35 mouse cellular contexts compared by ENCODE assay signal in the genomic region with DNA sequence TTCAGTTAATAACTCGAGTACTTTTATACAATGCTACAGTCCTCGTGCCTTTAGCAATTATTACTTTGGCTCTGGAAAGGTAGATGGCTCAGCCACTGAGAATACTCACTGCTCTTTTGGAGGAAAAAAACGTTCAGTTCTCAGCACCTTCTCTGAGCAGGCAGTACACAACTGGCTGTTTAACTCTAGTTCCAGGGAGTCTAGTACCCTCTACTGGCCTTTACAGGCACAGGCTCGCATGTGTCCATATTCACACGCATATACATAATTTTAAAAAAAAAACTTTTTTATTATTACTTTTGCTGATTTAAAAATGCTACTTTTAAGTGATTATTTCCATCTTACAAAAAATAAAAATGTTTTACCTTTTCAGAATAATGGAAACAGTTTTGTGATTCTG. TPM values are rescaled to one million over a fixed set of nuclear protein-coding genes. Genes with fewer than 3 reads are reported as not detected.
A peak's percentile ranks its signal among the peaks of the same experiment; 100 is the strongest.
DNase-seq lines count a peak whose midpoint lies in the region; ATAC-seq and TF ChIP-seq lines count a peak whose summit lies in the region.
"Had no signal": no experiment of that assay in that cellular context is flagged by ENCODE, and none has a peak within 500 bp of the region (broad histone marks: within the 10 kb centered on the region; RNA-seq: fewer than 3 reads in every experiment).

No protein-coding gene starts in this region.

- no peak for ATAC-seq in intestine, postnatal 0 days
- no peak for ATAC-seq in intestine, embryonic 15.5 days
- ATAC-seq in forebrain, postnatal 0 days = no peak
- no peak for ATAC-seq in erythroid progenitor cell, adult 5-6 weeks (replicated peaks; ENCODE audit: low FRiP score, poor library complexity, severe bottlenecking)
- ATAC-seq: forebrain, embryonic 13.5 days; forebrain, embryonic 16.5 days had no signal

- no peak overlapping the region for H3K27ac ChIP-seq in intestine, postnatal 0 days (ENCODE audit: low read depth, low read length)
- H3K27ac ChIP-seq in intestine, embryonic 15.5 days = no peak overlapping the region
- H3K27ac ChIP-seq in MEL (ENCODE audit: control insufficient read depth, low read depth, low read length) = no peak overlapping the region
- H3K27ac ChIP-seq in forebrain, postnatal 0 days (ENCODE audit: low read depth, low read length) = no peak overlapping the region
- H3K27ac ChIP-seq: embryonic facial prominence, embryonic 13.5 days; forebrain, embryonic 10.5 days; forebrain, embryonic 13.5 days; heart, adult 2 months; heart, embryonic 10.5 days; heart, embryonic 13.5 days; hindbrain, embryonic 12.5 days; hindbrain, embryonic 15.5 days had no signal

- TF ChIP-seq EP300 in MEL (IDR thresholded peaks at IDR 0.05; ENCODE audit: low read depth in 1 of 2, low read length in 2 of 2) = no peak

- no peaks in the 10 kb centered on the region for H3K79me2 ChIP-seq in MEL (ENCODE audit: control insufficient read depth, insufficient read depth, low read length, poor library complexity)

- H3K4me1 ChIP-seq in intestine, postnatal 0 days (replicated peaks; ENCODE audit: control insufficient read depth, insufficient read depth, low read length) = no peaks in the 10 kb centered on the region
- no peaks in the 10 kb centered on the region for H3K4me1 ChIP-seq in intestine, embryonic 15.5 days (replicated peaks)
- H3K4me1 ChIP-seq in MEL (ENCODE audit: control insufficient read depth in 1 of 2, insufficient read depth in 2 of 2, low read length in 2 of 2) = no peaks in the 10 kb centered on the region
- no peaks in the 10 kb centered on the region for H3K4me1 ChIP-seq in forebrain, postnatal 0 days (ENCODE audit: insufficient read depth)
- H3K4me1 ChIP-seq: embryonic facial prominence, embryonic 13.5 days; hindbrain, embryonic 12.5 days had no signal

- no peak overlapping the region for H3K4me3 ChIP-seq in intestine, postnatal 0 days (ENCODE audit: low read depth, low read length)
- no peak overlapping the region for H3K4me3 ChIP-seq in intestine, embryonic 15.5 days (replicated peaks)
- no peak overlapping the region for H3K4me3 ChIP-seq in MEL (ENCODE audit: control insufficient read depth in 1 of 2, insufficient read depth in 1 of 2, low read depth in 2 of 2, low read length in 2 of 2)
- H3K4me3 ChIP-seq in forebrain, postnatal 0 days (ENCODE audit: low read depth, low read length) = no peak overlapping the region
- H3K4me3 ChIP-seq: embryonic facial prominence, embryonic 13.5 days; erythroblast, embryonic 14.5 days; forebrain, embryonic 10.5 days; forebrain, embryonic 13.5 days; heart, adult 2 months; heart, embryonic 10.5 days; heart, embryonic 13.5 days; hindbrain, embryonic 12.5 days; hindbrain, embryonic 15.5 days had no signal

- TF ChIP-seq POLR2A in MEL (IDR thresholded peaks at IDR 0.05; ENCODE audit: control insufficient read depth in 1 of 2, insufficient read depth in 1 of 2, low read depth in 1 of 2, low read length in 2 of 2, poor library complexity in 1 of 2) = no peak

- WGBS in intestine, postnatal 0 days = 78% methylated on average over 5 of the region's 5 CpGs
- 81% methylated on average over 5 of the region's 5 CpGs for WGBS in intestine, embryonic 15.5 days
- 80% methylated on average over 5 of the region's 5 CpGs for WGBS in forebrain, postnatal 0 days

- H3K9me3 ChIP-seq in intestine, postnatal 0 days (ENCODE audit: control insufficient read depth) = no peaks in the 10 kb centered on the region
- H3K9me3 ChIP-seq in intestine, embryonic 15.5 days = no peaks in the 10 kb centered on the region
- no peaks in the 10 kb centered on the region for H3K9me3 ChIP-seq in MEL (replicated peaks; ENCODE audit: insufficient read depth, low read length)
- H3K9me3 ChIP-seq in forebrain, postnatal 0 days (ENCODE audit: low read length) = no peaks in the 10 kb centered on the region
- H3K9me3 ChIP-seq: embryonic facial prominence, embryonic 13.5 days; forebrain, embryonic 10.5 days; forebrain, embryonic 13.5 days; heart, embryonic 10.5 days; heart, embryonic 13.5 days; hindbrain, embryonic 12.5 days; hindbrain, embryonic 15.5 days had no signal

- H3K36me3 ChIP-seq in intestine, postnatal 0 days (ENCODE audit: control insufficient read depth, insufficient read depth) = no peaks in the 10 kb centered on the region
- H3K36me3 ChIP-seq in intestine, embryonic 15.5 days = no peaks in the 10 kb centered on the region
- no peaks in the 10 kb centered on the region for H3K36me3 ChIP-seq in MEL (ENCODE audit: control insufficient read depth in 1 of 2, insufficient read depth in 2 of 2, low read length in 2 of 2)
- H3K36me3 ChIP-seq in forebrain, postnatal 0 days (ENCODE audit: insufficient read depth) = no peaks in the 10 kb centered on the region
- H3K36me3 ChIP-seq: embryonic facial prominence, embryonic 13.5 days; forebrain, embryonic 10.5 days; heart, embryonic 10.5 days; heart, embryonic 13.5 days; hindbrain, embryonic 12.5 days; hindbrain, embryonic 15.5 days had no signal

- 0 out of 2 replicates have a peak, but pooled peaks have one; percentile 2 for TF ChIP-seq CTCF in intestine, postnatal 0 days (IDR thresholded peaks at IDR 0.05; ENCODE audit: low read depth)
- TF ChIP-seq CTCF in MEL (IDR thresholded peaks at IDR 0.05 in 2 of 3, conservative IDR thresholded peaks at IDR 0.05 in 1 of 3; ENCODE audit: control insufficient read depth in 1 of 3, insufficient read depth in 1 of 3, low read depth in 2 of 3, low read length in 3 of 3, poor library complexity in 1 of 3, severe bottlenecking in 1 of 3) = no peak
- TF ChIP-seq CTCF in forebrain, postnatal 0 days (IDR thresholded peaks at IDR 0.05; ENCODE audit: low read depth) = no peak

- no peak overlapping the region for H3K4me2 ChIP-seq in intestine, postnatal 0 days (replicated peaks; ENCODE audit: low read depth)
- H3K4me2 ChIP-seq in intestine, embryonic 15.5 days (replicated peaks) = no peak overlapping the region
- no peak overlapping the region for H3K4me2 ChIP-seq in forebrain, postnatal 0 days (ENCODE audit: low read depth)
- H3K4me2 ChIP-seq: embryonic facial prominence, embryonic 13.5 days; forebrain, embryonic 13.5 days; heart, embryonic 13.5 days; hindbrain, embryonic 12.5 days; hindbrain, embryonic 15.5 days had no signal

- no peaks in the 10 kb centered on the region for H3K27me3 ChIP-seq in intestine, postnatal 0 days (replicated peaks; ENCODE audit: control insufficient read depth, insufficient read depth, low read length)
- no peaks in the 10 kb centered on the region for H3K27me3 ChIP-seq in intestine, embryonic 15.5 days (replicated peaks)
- H3K27me3 ChIP-seq in MEL (ENCODE audit: control insufficient read depth in 1 of 2, insufficient read depth in 2 of 2, low read length in 2 of 2) = no peaks in the 10 kb centered on the region
- no peaks in the 10 kb centered on the region for H3K27me3 ChIP-seq in forebrain, postnatal 0 days (ENCODE audit: insufficient read depth, low read length)
- H3K27me3 ChIP-seq: embryonic facial prominence, embryonic 13.5 days; forebrain, embryonic 13.5 days; heart, embryonic 13.5 days; hindbrain, embryonic 12.5 days; hindbrain, embryonic 15.5 days had no signal

- no peak overlapping the region for H3K9ac ChIP-seq in intestine, postnatal 0 days (ENCODE audit: low read depth, low read length)
- H3K9ac ChIP-seq in intestine, embryonic 15.5 days = no peak overlapping the region
- H3K9ac ChIP-seq in MEL (ENCODE audit: control insufficient read depth, low read depth, low read length, poor library complexity, severe bottlenecking) = no peak overlapping the region
- no peak overlapping the region for H3K9ac ChIP-seq in forebrain, postnatal 0 days
- H3K9ac ChIP-seq: embryonic facial prominence, embryonic 13.5 days; forebrain, embryonic 13.5 days; heart, embryonic 13.5 days; hindbrain, embryonic 12.5 days; hindbrain, embryonic 15.5 days had no signal

- TF ChIP-seq RAD21 in MEL (IDR thresholded peaks at IDR 0.05; ENCODE audit: low read depth, low read length) = 0 out of 2 replicates have a peak, but pooled peaks have one; percentile 3

- peak; percentile 14 for DNase-seq in 3T3-L1 (ENCODE audit: low read depth, low spot score)
- peak; percentile 16 for DNase-seq in A20 (ENCODE audit: low read depth, low spot score)
- no peak for DNase-seq in MEL (ENCODE audit: low read depth, low spot score)
- DNase-seq in forebrain, postnatal 0 days = no peak
- no peak for DNase-seq in cerebellum, postnatal 36 days
- DNase-seq: adrenal gland, adult 8-10 months; adrenal gland, postnatal 25 days; B cell, adult 2 months; cerebellum, adult 18-20 months; cerebellum, adult 9-10 months; cerebellum, postnatal 14 days; gastrocnemius, postnatal 25 days; heart, adult 2 months; heart, postnatal 14 days; kidney, adult 18-20 months; kidney, adult 9 months had no signal

TF ChIP-seq in MEL, 35 proteins besides CTCF, POLR2A, EP300 and RAD21:
- no peak for TF ChIP-seq ZKSCAN1 (IDR thresholded peaks at IDR 0.05; ENCODE audit: low read depth, low read length)
- TF ChIP-seq MAZ (IDR thresholded peaks at IDR 0.05; ENCODE audit: low read depth, low read length) = no peak
- TF ChIP-seq ZC3H11A (IDR thresholded peaks at IDR 0.05; ENCODE audit: low read depth, low read length) = no peak
- TF ChIP-seq TCF12 (IDR thresholded peaks at IDR 0.05; ENCODE audit: low read depth, low read length) = no peak
- TF ChIP-seq BHLHE40 (IDR thresholded peaks at IDR 0.05; ENCODE audit: borderline replicate concordance, low read depth, low read length) = no peak
- no peak for TF ChIP-seq RCOR1 (IDR thresholded peaks at IDR 0.05; ENCODE audit: low read depth, low read length)
- no peak for TF ChIP-seq TBP (IDR thresholded peaks at IDR 0.05; ENCODE audit: low read depth, low read length)
- no peak for TF ChIP-seq E2F4 (IDR thresholded peaks at IDR 0.05; ENCODE audit: borderline replicate concordance, low read depth, low read length)

RNA-seq across cellular contexts. Expression of a gene that starts 35.5 kb away (rescaled TPM):
- not detected in 2 replicates for polyA plus RNA-seq in intestine, postnatal 0 days (2015; fragmentation: Nextera tagmentation; extraction: Ambion mirVana)
- polyA plus RNA-seq in intestine, embryonic 15.5 days (2015; fragmentation: Nextera tagmentation; extraction: Ambion mirVana) = not detected in 2 replicates
- not detected in 2 replicates for total RNA-seq in MEL (2012; rRNA removed)
- polyA plus RNA-seq in MEL (2012; ENCODE audit: insufficient read depth in 1 of 2, insufficient read length in 2 of 2, low read depth in 1 of 2, low replicate concordance in 2 of 2, missing spikeins in 1 of 2) = not detected
- 0.08 TPM in 1 of 2 replicates, not detected in the other for total RNA-seq in forebrain, postnatal 0 days (2014; rRNA removed)
- polyA plus RNA-seq in forebrain, postnatal 0 days (2015; fragmentation: Nextera tagmentation; extraction: Ambion mirVana) = 0.06 TPM in 1 of 2 replicates, not detected in the other
- not detected in 2 replicates for total RNA-seq in erythroid progenitor cell, adult 5-6 weeks (2015; ENCODE audit: low replicate concordance)
- total RNA-seq in erythroid progenitor cell, adult 5-6 weeks (2017; ENCODE audit: low replicate concordance) = not detected in 2 replicates
- total RNA-seq: adrenal gland, adult 8-10 months; adrenal gland, postnatal 25 days; common myeloid progenitor, adult 5-6 weeks; ES-E14; gastrocnemius, adult 8-10 months; gastrocnemius, postnatal 25 days; heart, adult 2 months; heart, postnatal 14 days; hematopoietic stem cell, adult 5-6 weeks had no signal
- polyA plus RNA-seq: embryonic facial prominence, embryonic 13.5 days; erythroblast, embryonic 14.5 days; forebrain, embryonic 10.5 days; forebrain, embryonic 13.5 days; forebrain, embryonic 16.5 days; gonadal fat pad, adult 2 months; heart, adult 2 months; heart, embryonic 10.5 days; heart, embryonic 13.5 days; heart, embryonic 16.5 days; hindbrain, embryonic 12.5 days; intestine, embryonic 14.5 days had no signal

Comparison
In these comparisons a context has a peak if more than half of its experiments do, and no peak if none do; other contexts are left out.
1. DNase-seq: peak in 3T3-L1 (single experiment) and A20 (single experiment); none in MEL (single experiment), forebrain, postnatal 0 days (single experiment) and cerebellum, postnatal 36 days (0 of 2).